Mouse (Mus musculus): ENCODE data around the gene Xpc. TPM values are rescaled to one million over a fixed set of nuclear protein-coding genes. Genes with fewer than 3 reads are reported as not detected.

The Xpc gene
- polyA plus RNA-seq, 1 experiment: 7.4 TPM

- Histone ChIP-seq H3K4me3 (no peak overlapping the region), H3K79me2 (ENCODE audit: control insufficient read depth, insufficient read depth) (no peaks in the 10 kb centered on the region), H3K4me2 (ENCODE audit: low read depth) (peak overlapping the region; percentile 36), H3K36me3 (ENCODE audit: control insufficient read depth, insufficient read depth) (no peaks in the 10 kb centered on the region), H3ac (ENCODE audit: control insufficient read depth, insufficient read length) (no peak overlapping the region), H3K27me3 (ENCODE audit: control insufficient read depth, insufficient read depth, insufficient read length) (no peaks in the 10 kb centered on the region)
- TF ChIP-seq CEBPB (IDR thresholded peaks at IDR 0.05; ENCODE audit: insufficient read depth, poor library complexity, severe bottlenecking) (no peak), MYOD1 (IDR thresholded peaks at IDR 0.05; ENCODE audit: control insufficient read depth in 1 of 3, insufficient read length in 2 of 3, low read depth in 2 of 3) (no peak), MYOG (IDR thresholded peaks at IDR 0.05; ENCODE audit: control insufficient read depth in 1 of 3, insufficient read depth in 1 of 3, insufficient read length in 2 of 3, low read depth in 2 of 3) (no peak), SRF (IDR thresholded peaks at IDR 0.05; ENCODE audit: control insufficient read depth, insufficient read length, low read depth) (no peak), REST (IDR thresholded peaks at IDR 0.05; ENCODE audit: insufficient read depth, insufficient read length) (no peak), POLR2AphosphoS2 (IDR thresholded peaks at IDR 0.05; ENCODE audit: insufficient read length, low read depth) (no peak), TCF12 (IDR thresholded peaks at IDR 0.05; ENCODE audit: insufficient read depth, poor library complexity, severe bottlenecking) (no peak), POLR2A (IDR thresholded peaks at IDR 0.05; ENCODE audit: insufficient read length, low read depth) (no peak), E2F4 (IDR thresholded peaks at IDR 0.05; ENCODE audit: insufficient read depth) (no peak), USF1 (IDR thresholded peaks at IDR 0.05; ENCODE audit: low read depth) (no peak), MAX (IDR thresholded peaks at IDR 0.05; ENCODE audit: low read depth) (no peak), TCF3 (IDR thresholded peaks at IDR 0.05; ENCODE audit: insufficient read length, low read depth) (no peak)
Measured at GRCm38 (mm10) chr6:91558565-91558964, 42.9 kb upstream of the Xpc start.

DNA sequence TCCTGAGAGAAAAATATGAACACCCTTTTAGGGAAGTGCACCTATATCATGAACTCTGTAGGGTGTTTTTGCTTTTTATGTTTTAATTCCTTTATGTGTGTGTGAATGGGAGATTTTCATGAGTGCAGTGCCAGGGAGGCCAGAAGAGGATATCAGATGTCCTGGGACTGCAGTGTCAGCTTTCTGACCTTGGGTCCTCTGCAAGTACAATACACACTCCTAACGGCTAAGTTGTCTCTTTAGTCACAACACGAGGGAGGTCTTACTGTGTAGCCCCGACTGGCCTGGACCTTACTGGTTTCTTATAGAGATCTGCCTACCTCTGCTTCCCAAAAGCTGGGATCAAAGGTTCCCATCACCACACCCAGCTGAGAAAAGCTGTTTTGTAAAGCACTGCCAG, 37.0 kb upstream of the Xpc start:
- H3K36me3 ChIP-seq (ENCODE audit: control insufficient read depth, insufficient read depth): no peaks in the 10 kb centered on the region
- H3K4me3 ChIP-seq: no peak overlapping the region
- no peak overlapping the region for H3ac ChIP-seq (ENCODE audit: control insufficient read depth, insufficient read length)
- TF ChIP-seq TCF3 (IDR thresholded peaks at IDR 0.05; ENCODE audit: insufficient read length, low read depth): no peak
- no peak for TF ChIP-seq TCF12 (IDR thresholded peaks at IDR 0.05; ENCODE audit: insufficient read depth, poor library complexity, severe bottlenecking)
- no peak for TF ChIP-seq POLR2AphosphoS2 (IDR thresholded peaks at IDR 0.05; ENCODE audit: insufficient read length, low read depth)
- TF ChIP-seq MAX (IDR thresholded peaks at IDR 0.05; ENCODE audit: low read depth): no peak
- no peak for TF ChIP-seq MYOD1 (IDR thresholded peaks at IDR 0.05; ENCODE audit: control insufficient read depth in 1 of 3, insufficient read length in 2 of 3, low read depth in 2 of 3)
- no peak for TF ChIP-seq CEBPB (IDR thresholded peaks at IDR 0.05; ENCODE audit: insufficient read depth, poor library complexity, severe bottlenecking)
- TF ChIP-seq USF1 (IDR thresholded peaks at IDR 0.05; ENCODE audit: low read depth): no peak
- TF ChIP-seq SRF (IDR thresholded peaks at IDR 0.05; ENCODE audit: control insufficient read depth, insufficient read length, low read depth): no peak
- no peak for TF ChIP-seq REST (IDR thresholded peaks at IDR 0.05; ENCODE audit: insufficient read depth, insufficient read length)
- TF ChIP-seq MYOG (IDR thresholded peaks at IDR 0.05; ENCODE audit: control insufficient read depth in 1 of 3, insufficient read depth in 1 of 3, insufficient read length in 2 of 3, low read depth in 2 of 3): no peak
- H3K27me3 ChIP-seq (ENCODE audit: control insufficient read depth, insufficient read depth, insufficient read length): no peaks in the 10 kb centered on the region
- no peaks in the 10 kb centered on the region for H3K79me2 ChIP-seq (ENCODE audit: control insufficient read depth, insufficient read depth)
- no peak overlapping the region for H3K4me2 ChIP-seq (ENCODE audit: low read depth)

DNA sequence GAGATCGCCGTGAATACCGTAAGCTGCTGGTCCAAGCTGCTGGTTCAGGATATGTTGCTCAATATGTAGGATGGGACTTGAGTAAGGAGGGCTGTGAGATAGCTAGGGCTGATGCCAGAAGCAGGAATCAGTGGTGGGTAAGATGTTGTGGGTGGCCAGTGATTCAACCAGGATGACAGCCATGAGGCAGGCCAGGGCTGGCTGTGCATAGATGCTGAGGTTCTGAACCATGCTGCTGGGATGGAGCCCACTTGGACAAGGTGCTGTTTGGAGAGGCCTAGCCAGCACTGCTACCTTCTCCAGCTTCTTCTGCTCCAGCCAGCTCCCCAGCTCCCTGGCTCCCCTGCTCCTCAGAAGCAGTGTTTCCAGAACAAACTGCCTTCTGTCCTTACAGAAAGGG, 36.0 kb upstream of the Xpc start:
- H3K27me3 ChIP-seq (ENCODE audit: control insufficient read depth, insufficient read depth, insufficient read length): no peaks in the 10 kb centered on the region

DNA sequence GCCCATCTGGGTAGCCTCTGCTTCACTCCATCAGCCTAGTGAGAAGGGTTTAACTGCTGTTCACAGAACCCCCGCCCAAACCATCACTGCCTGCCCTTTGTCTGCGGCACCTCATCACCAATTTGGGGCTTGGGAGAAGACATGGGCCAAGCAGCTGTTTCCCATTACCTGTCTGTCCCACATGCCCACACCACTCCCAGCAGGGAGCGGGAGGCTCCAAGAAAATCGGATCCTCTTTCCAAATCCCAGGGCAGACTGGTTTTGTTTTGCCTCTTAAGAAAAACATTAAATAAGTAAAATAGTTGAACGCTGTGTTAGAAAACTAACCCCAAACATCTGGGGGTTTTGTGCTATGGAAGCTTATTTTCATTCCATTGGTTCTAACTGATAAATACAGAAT, 33.9 kb upstream of the Xpc start:
- H3K4me2 ChIP-seq (ENCODE audit: low read depth): no peak overlapping the region
- no peaks in the 10 kb centered on the region for H3K79me2 ChIP-seq (ENCODE audit: control insufficient read depth, insufficient read depth)
- no peak overlapping the region for H3ac ChIP-seq (ENCODE audit: control insufficient read depth, insufficient read length)
- H3K27me3 ChIP-seq (ENCODE audit: control insufficient read depth, insufficient read depth, insufficient read length): no peaks in the 10 kb centered on the region
- no peak overlapping the region for H3K4me3 ChIP-seq
- H3K36me3 ChIP-seq (ENCODE audit: control insufficient read depth, insufficient read depth): no peaks in the 10 kb centered on the region
- TF ChIP-seq CEBPB (IDR thresholded peaks at IDR 0.05; ENCODE audit: insufficient read depth, poor library complexity, severe bottlenecking): no peak
- TF ChIP-seq MYOD1 (IDR thresholded peaks at IDR 0.05; ENCODE audit: control insufficient read depth in 1 of 3, insufficient read length in 2 of 3, low read depth in 2 of 3): peak in 1 of 3 experiments; percentile 12

More for the DNA sequence above, 36.0 kb upstream of the Xpc start:
- TF ChIP-seq USF1 (IDR thresholded peaks at IDR 0.05; ENCODE audit: low read depth) (no peak), TCF3 (IDR thresholded peaks at IDR 0.05; ENCODE audit: insufficient read length, low read depth) (no peak), SRF (IDR thresholded peaks at IDR 0.05; ENCODE audit: control insufficient read depth, insufficient read length, low read depth) (no peak), MYOD1 (IDR thresholded peaks at IDR 0.05; ENCODE audit: control insufficient read depth in 1 of 3, insufficient read length in 2 of 3, low read depth in 2 of 3) (no peak), E2F4 (IDR thresholded peaks at IDR 0.05; ENCODE audit: insufficient read depth) (no peak), REST (IDR thresholded peaks at IDR 0.05; ENCODE audit: insufficient read depth, insufficient read length) (no peak), CEBPB (IDR thresholded peaks at IDR 0.05; ENCODE audit: insufficient read depth, poor library complexity, severe bottlenecking) (no peak), MYOG (IDR thresholded peaks at IDR 0.05; ENCODE audit: control insufficient read depth in 1 of 3, insufficient read depth in 1 of 3, insufficient read length in 2 of 3, low read depth in 2 of 3) (no peak), MAX (IDR thresholded peaks at IDR 0.05; ENCODE audit: low read depth) (no peak), TCF12 (IDR thresholded peaks at IDR 0.05; ENCODE audit: insufficient read depth, poor library complexity, severe bottlenecking) (no peak), POLR2A (IDR thresholded peaks at IDR 0.05; ENCODE audit: insufficient read length, low read depth) (no peak), POLR2AphosphoS2 (IDR thresholded peaks at IDR 0.05; ENCODE audit: insufficient read length, low read depth) (no peak)
- H3K4me3 ChIP-seq: no peak overlapping the region
- H3K36me3 ChIP-seq (ENCODE audit: control insufficient read depth, insufficient read depth): no peaks in the 10 kb centered on the region
- H3ac ChIP-seq (ENCODE audit: control insufficient read depth, insufficient read length): no peak overlapping the region
- H3K4me2 ChIP-seq (ENCODE audit: low read depth): no peak overlapping the region
- H3K79me2 ChIP-seq (ENCODE audit: control insufficient read depth, insufficient read depth): no peaks in the 10 kb centered on the region

- Histone ChIP-seq H3K27me3 (ENCODE audit: control insufficient read depth, insufficient read depth, insufficient read length) (no peaks in the 10 kb centered on the region), H3K4me2 (ENCODE audit: low read depth) (no peak overlapping the region), H3K4me3 (no peak overlapping the region), H3ac (ENCODE audit: control insufficient read depth, insufficient read length) (no peak overlapping the region), H3K79me2 (ENCODE audit: control insufficient read depth, insufficient read depth) (no peaks in the 10 kb centered on the region), H3K36me3 (ENCODE audit: control insufficient read depth, insufficient read depth) (no peaks in the 10 kb centered on the region)
- no peak for TF ChIP-seq CEBPB (IDR thresholded peaks at IDR 0.05; ENCODE audit: insufficient read depth, poor library complexity, severe bottlenecking)
- TF ChIP-seq MYOG (IDR thresholded peaks at IDR 0.05; ENCODE audit: control insufficient read depth in 1 of 3, insufficient read depth in 1 of 3, insufficient read length in 2 of 3, low read depth in 2 of 3): no peak
- TF ChIP-seq MYOD1 (IDR thresholded peaks at IDR 0.05; ENCODE audit: control insufficient read depth in 1 of 3, insufficient read length in 2 of 3, low read depth in 2 of 3): no peak
- no peak for TF ChIP-seq POLR2AphosphoS2 (IDR thresholded peaks at IDR 0.05; ENCODE audit: insufficient read length, low read depth)
- no peak for TF ChIP-seq TCF12 (IDR thresholded peaks at IDR 0.05; ENCODE audit: insufficient read depth, poor library complexity, severe bottlenecking)
- TF ChIP-seq USF1 (IDR thresholded peaks at IDR 0.05; ENCODE audit: low read depth): no peak
- TF ChIP-seq TCF3 (IDR thresholded peaks at IDR 0.05; ENCODE audit: insufficient read length, low read depth): no peak
Measured at GRCm38 (mm10) chr6:91547313-91547712, 31.6 kb upstream of the Xpc start.
